11 mouse cellular contexts compared by ENCODE assay signal in the genomic region with DNA sequence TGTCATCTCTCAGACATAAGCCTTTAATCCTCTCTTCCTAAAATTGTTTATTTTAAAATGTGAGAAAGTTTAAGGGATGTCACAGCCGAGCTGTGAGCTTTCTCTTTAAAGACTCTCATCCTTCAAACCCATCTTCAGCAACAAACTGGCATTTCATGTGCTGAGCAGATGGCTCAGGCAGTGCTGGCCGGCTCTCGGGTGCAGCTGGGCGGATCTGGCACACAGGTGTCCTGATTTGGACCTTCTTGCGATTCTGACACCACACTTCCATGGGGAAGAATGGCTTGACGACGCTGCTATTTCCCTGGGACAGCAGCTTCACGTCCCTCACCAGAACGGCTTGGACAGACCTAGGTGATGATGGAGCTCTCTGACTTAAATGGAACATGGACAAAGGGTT. TPM values are rescaled to one million over a fixed set of nuclear protein-coding genes. Genes with fewer than 3 reads are reported as not detected.
DNase-seq lines count a peak whose midpoint lies in the region; ATAC-seq and TF ChIP-seq lines count a peak whose summit lies in the region.
"Had no signal": no experiment of that assay in that cellular context is flagged by ENCODE, and none has a peak within 500 bp of the region (broad histone marks: within the 10 kb centered on the region; RNA-seq: fewer than 3 reads in every experiment).

No protein-coding gene starts in this region.

- H3K4me1 ChIP-seq in intestine, embryonic 14.5 days (replicated peaks; ENCODE audit: control insufficient read depth, insufficient read depth, low read length) = no peaks in the 10 kb centered on the region
- no peaks in the 10 kb centered on the region for H3K4me1 ChIP-seq in intestine, embryonic 15.5 days (replicated peaks)
- no peaks in the 10 kb centered on the region for H3K4me1 ChIP-seq in intestine, postnatal 0 days (replicated peaks; ENCODE audit: control insufficient read depth, insufficient read depth, low read length)
- no peaks in the 10 kb centered on the region for H3K4me1 ChIP-seq in heart, adult 2 months (ENCODE audit: control insufficient read depth, insufficient read depth, low read length)

- no peak for TF ChIP-seq POLR2A in heart, adult 2 months (IDR thresholded peaks at IDR 0.05; ENCODE audit: insufficient read depth, low read depth, low read length)

- no peak for TF ChIP-seq CTCF in intestine, postnatal 0 days (IDR thresholded peaks at IDR 0.05; ENCODE audit: low read depth)
- no peak for TF ChIP-seq CTCF in heart, adult 2 months (IDR thresholded peaks at IDR 0.05)

- DNase-seq in intestine, embryonic 14.5 days (ENCODE audit: low spot score) = peak; percentile 53
- peak; percentile 86 to 89 for DNase-seq in cerebellum, postnatal 10 days
- DNase-seq in right cerebral cortex, adult 2 months (ENCODE audit: low spot score in 2 of 2) = peak; percentile 31 to 34
- DNase-seq in kidney, adult 18-20 months = no peak
- DNase-seq in heart, adult 2 months = no peak
- DNase-seq in spleen, postnatal 36 days (ENCODE audit: low spot score in 2 of 2) = no peak

- H3K79me2 ChIP-seq in heart, adult 2 months (replicated peaks; ENCODE audit: control insufficient read depth, insufficient read depth, low read length) = no peaks in the 10 kb centered on the region

- TF ChIP-seq EP300 in heart, adult 2 months (IDR thresholded peaks at IDR 0.05; ENCODE audit: insufficient read depth, low read depth, low read length) = no peak

- 21% methylated on average over 9 of the region's 9 CpGs for WGBS in intestine, embryonic 14.5 days
- 28% methylated on average over 9 of the region's 9 CpGs for WGBS in intestine, embryonic 15.5 days
- 44% methylated on average over 9 of the region's 9 CpGs for WGBS in intestine, postnatal 0 days
- WGBS in heart, adult 2 months = 60% methylated on average over 9 of the region's 9 CpGs

- no peak for ATAC-seq in intestine, embryonic 14.5 days (replicated peaks; ENCODE audit: low FRiP score, low TSS enrichment, low read depth)
- ATAC-seq in intestine, embryonic 15.5 days = no peak
- ATAC-seq in intestine, postnatal 0 days = no peak

- no peaks in the 10 kb centered on the region for H3K9me3 ChIP-seq in intestine, embryonic 14.5 days (ENCODE audit: control insufficient read depth, low read length)
- no peaks in the 10 kb centered on the region for H3K9me3 ChIP-seq in intestine, embryonic 15.5 days
- no peaks in the 10 kb centered on the region for H3K9me3 ChIP-seq in intestine, postnatal 0 days (ENCODE audit: control insufficient read depth)

- H3K27ac ChIP-seq in intestine, embryonic 14.5 days (ENCODE audit: low read depth) = no peak overlapping the region
- no peak overlapping the region for H3K27ac ChIP-seq in intestine, embryonic 15.5 days
- H3K27ac ChIP-seq in intestine, postnatal 0 days (ENCODE audit: low read depth, low read length) = no peak overlapping the region
- no peak overlapping the region for H3K27ac ChIP-seq in heart, adult 2 months
- H3K27ac ChIP-seq: kidney, postnatal 0 days had no signal

- no peaks in the 10 kb centered on the region for H3K36me3 ChIP-seq in intestine, embryonic 14.5 days (ENCODE audit: control insufficient read depth, insufficient read depth, low read length)
- no peaks in the 10 kb centered on the region for H3K36me3 ChIP-seq in intestine, embryonic 15.5 days
- no peaks in the 10 kb centered on the region for H3K36me3 ChIP-seq in intestine, postnatal 0 days (ENCODE audit: control insufficient read depth, insufficient read depth)
- H3K36me3 ChIP-seq in heart, adult 2 months (ENCODE audit: control insufficient read depth, insufficient read depth, low read length) = no peaks in the 10 kb centered on the region

- peak overlapping the region; percentile 3; the same call in 1 of the 2 replicates for H3K4me2 ChIP-seq in intestine, embryonic 14.5 days (ENCODE audit: low read length)
- no peak overlapping the region; the same call in 1 of the 2 replicates for H3K4me2 ChIP-seq in intestine, embryonic 15.5 days (replicated peaks)
- H3K4me2 ChIP-seq in intestine, postnatal 0 days (replicated peaks; ENCODE audit: low read depth) = peak overlapping the region; percentile 32

- no peak overlapping the region for H3K9ac ChIP-seq in intestine, embryonic 14.5 days (ENCODE audit: low read length)
- H3K9ac ChIP-seq in intestine, embryonic 15.5 days = no peak overlapping the region
- no peak overlapping the region for H3K9ac ChIP-seq in intestine, postnatal 0 days (ENCODE audit: low read depth, low read length)
- no peak overlapping the region for H3K9ac ChIP-seq in heart, adult 2 months (ENCODE audit: low read depth, low read length)

- no peaks in the 10 kb centered on the region for H3K27me3 ChIP-seq in intestine, embryonic 14.5 days (replicated peaks; ENCODE audit: control insufficient read depth, insufficient read depth, low read length)
- H3K27me3 ChIP-seq in intestine, embryonic 15.5 days (replicated peaks) = no peaks in the 10 kb centered on the region
- no peaks in the 10 kb centered on the region for H3K27me3 ChIP-seq in intestine, postnatal 0 days (replicated peaks; ENCODE audit: control insufficient read depth, insufficient read depth, low read length)
- H3K27me3 ChIP-seq in heart, adult 2 months (ENCODE audit: control insufficient read depth, insufficient read depth, low read length) = no peaks in the 10 kb centered on the region

- no peak overlapping the region for H3K4me3 ChIP-seq in intestine, embryonic 14.5 days (ENCODE audit: low read depth, low read length)
- H3K4me3 ChIP-seq in intestine, embryonic 15.5 days (replicated peaks) = no peak overlapping the region
- no peak overlapping the region for H3K4me3 ChIP-seq in intestine, postnatal 0 days (ENCODE audit: low read depth, low read length)
- H3K4me3 ChIP-seq in heart, adult 2 months = no peak overlapping the region
- H3K4me3 ChIP-seq: myocyte had no signal

- intact Hi-C loops in heart, adult 2 months (cut with DNase I) = no loop called here

RNA-seq across cellular contexts. Expression of gene Dkk2, which starts 17.9 kb away (rescaled TPM):
- polyA plus RNA-seq in intestine, embryonic 14.5 days (2014; fragmentation: Nextera tagmentation; extraction: Ambion mirVana) = 19.0 and 19.2 TPM in 2 replicates
- 11.0 and 11.1 TPM in 2 replicates for polyA plus RNA-seq in intestine, embryonic 15.5 days (2015; fragmentation: Nextera tagmentation; extraction: Ambion mirVana)
- 2.3 and 2.6 TPM in 2 replicates for polyA plus RNA-seq in intestine, postnatal 0 days (2015; fragmentation: Nextera tagmentation; extraction: Ambion mirVana)
- total RNA-seq in heart, adult 2 months (2021) = under 1 TPM; 0.16 to 0.18 TPM
- polyA plus RNA-seq in heart, adult 2 months (2012; rRNA removed) = 0.12 TPM in 2 replicates
- total RNA-seq: MEL had no signal

Comparison
In these comparisons a context has a peak if more than half of its experiments do, and no peak if none do; other contexts are left out.
1. DNase-seq: peak in intestine, embryonic 14.5 days (single experiment), cerebellum, postnatal 10 days (2 of 2) and right cerebral cortex, adult 2 months (2 of 2); none in kidney, adult 18-20 months (single experiment), heart, adult 2 months (0 of 2) and spleen, postnatal 36 days (0 of 2).